Mouse (Mus musculus) embryonic facial prominence, embryonic 13.5 days (tissue): ENCODE measurements at regions not wholly inside any gene's neighbourhood (a gene's known extent, or its start where the extent isn't known, plus 50 kb on each side); places are given as distances from the start of the nearest gene placed in this dataset.

ENCODE experiments used
- ATAC-seq: fragments of 200-750 bp; cut with Nextera tagmentation; 2 replicates; pipeline ENCODE4 v1.8.0; 2017; ENCODE audit warnings: low read depth; ENCODE audit not compliant: insufficient number of reproducible peaks, insufficient read depth, low FRiP score, low TSS enrichment
- H3K27ac ChIP-seq: fragments of 300-500 bp; sonication (generic); 2 replicates; pipeline ENCODE4 v1.5.1; 2015; ENCODE audit warnings: moderate library complexity, mild to moderate bottlenecking, inconsistent platforms
- H3K27me3 ChIP-seq: fragments of 300-500 bp; sonication (generic); 2 replicates; pipeline ENCODE4 v1.6.1; 2015; ENCODE audit warnings: mild to moderate bottlenecking, inconsistent platforms
- H3K36me3 ChIP-seq: fragments of 300-500 bp; sonication (generic); 2 replicates; pipeline ENCODE4 v1.6.1; 2015; ENCODE audit warnings: mild to moderate bottlenecking, inconsistent platforms
- H3K4me1 ChIP-seq: fragments of 300-500 bp; sonication (generic); 2 replicates; pipeline ENCODE4 v1.6.1; 2015; ENCODE audit warnings: inconsistent platforms
- H3K4me2 ChIP-seq: fragments of 300-500 bp; sonication (generic); 2 replicates; pipeline ENCODE4 v1.6.1; 2015; ENCODE audit warnings: moderate library complexity, mild to moderate bottlenecking, inconsistent platforms
- H3K4me3 ChIP-seq: fragments of 300-500 bp; sonication (generic); 2 replicates; pipeline ENCODE4 v1.5.1; 2015; ENCODE audit warnings: mild to moderate bottlenecking, inconsistent platforms
- H3K9ac ChIP-seq: fragments of 300-500 bp; sonication (generic); 2 replicates; pipeline ENCODE4 v1.6.1; 2015; ENCODE audit warnings: mild to moderate bottlenecking, inconsistent platforms
- H3K9me3 ChIP-seq: fragments of 300-500 bp; sonication (generic); 2 replicates; pipeline ENCODE4 v1.6.1; 2016; ENCODE audit warnings: inconsistent platforms
- WGBS: fragments of 180-500 bp; shearing (Covaris S2); methylation state at CpG from one replicate; pipeline ENCODE4 v1.1.7; 2015; ENCODE audit warnings: mixed read lengths; 5-methylcytosine and 5-hydroxymethylcytosine counted together

- Histone ChIP-seq H3K4me1 (peaks cover 6% of the 10 kb centered on the region), H3K9ac (no peak overlapping the region), H3K4me3 (no peak overlapping the region), H3K27me3 (no peaks in the 10 kb centered on the region), H3K9me3 (no peaks in the 10 kb centered on the region), H3K4me2 (no peak overlapping the region), H3K27ac (no peak overlapping the region), H3K36me3 (no peaks in the 10 kb centered on the region)
- ATAC-seq, result no peak
- 86% methylated on average over 1 of the region's 1 CpGs for WGBS
Observed at GRCm38 (mm10) chr12:12180986-12181385, 81.0 kb upstream of the Fam49a start.

GRCm38 (mm10) chr12:12181686-12182085, 80.3 kb upstream of the Fam49a start:
- ATAC-seq, result no peak
- Histone ChIP-seq H3K4me1 (peaks cover 2% of the 10 kb centered on the region), H3K9me3 (no peaks in the 10 kb centered on the region), H3K27ac (no peak overlapping the region), H3K4me2 (no peak overlapping the region), H3K4me3 (no peak overlapping the region), H3K27me3 (no peaks in the 10 kb centered on the region), H3K36me3 (no peaks in the 10 kb centered on the region), H3K9ac (no peak overlapping the region)
- WGBS, result 92% methylated on average over 4 of the region's 4 CpGs

- 69% methylated on average over 2 of the region's 2 CpGs for WGBS
- H3K9ac ChIP-seq, result no peak overlapping the region
- no peaks in the 10 kb centered on the region for H3K9me3 ChIP-seq
- no peak for ATAC-seq
- H3K27me3 ChIP-seq, result no peaks in the 10 kb centered on the region
- no peaks in the 10 kb centered on the region for H3K36me3 ChIP-seq
- H3K4me1 ChIP-seq, result no peaks in the 10 kb centered on the region
- no peak overlapping the region for H3K27ac ChIP-seq
- no peak overlapping the region for H3K4me3 ChIP-seq
- no peak overlapping the region for H3K4me2 ChIP-seq
Observed at GRCm38 (mm10) chr12:12186353-12186752, 75.6 kb upstream of the Fam49a start.

GRCm38 (mm10) chr12:12195066-12195465, 66.9 kb upstream of the Fam49a start:
- 70% methylated on average over 1 of the region's 1 CpGs for WGBS
- Histone ChIP-seq H3K9ac (no peak overlapping the region), H3K27ac (no peak overlapping the region), H3K27me3 (no peaks in the 10 kb centered on the region), H3K36me3 (no peaks in the 10 kb centered on the region), H3K4me3 (no peak overlapping the region), H3K9me3 (no peaks in the 10 kb centered on the region), H3K4me1 (no peaks in the 10 kb centered on the region), H3K4me2 (no peak overlapping the region)
- no peak for ATAC-seq

GRCm38 (mm10) chr12:12196627-12197026, 65.3 kb upstream of the Fam49a start:
- ATAC-seq, result no peak
- WGBS, result 76% methylated on average over 3 of the region's 3 CpGs
- no peaks in the 10 kb centered on the region for H3K36me3 ChIP-seq

GRCm38 (mm10) chr12:12208216-12208615, 53.7 kb upstream of the Fam49a start:
- Histone ChIP-seq H3K4me3 (no peak overlapping the region), H3K27me3 (no peaks in the 10 kb centered on the region), H3K9me3 (no peaks in the 10 kb centered on the region), H3K4me1 (no peaks in the 10 kb centered on the region), H3K27ac (no peak overlapping the region), H3K4me2 (no peak overlapping the region), H3K9ac (no peak overlapping the region), H3K36me3 (no peaks in the 10 kb centered on the region)
- ATAC-seq, result no peak
- 55% methylated on average over 1 of the region's 1 CpGs for WGBS

More at GRCm38 (mm10) chr12:12196627-12197026, 65.3 kb upstream of the Fam49a start:
- Histone ChIP-seq H3K9ac (no peak overlapping the region), H3K9me3 (no peaks in the 10 kb centered on the region), H3K4me3 (no peak overlapping the region), H3K27ac (no peak overlapping the region), H3K27me3 (no peaks in the 10 kb centered on the region), H3K4me2 (no peak overlapping the region), H3K4me1 (no peaks in the 10 kb centered on the region)
